Mouse (Mus musculus) intestine, postnatal 0 days (tissue): ENCODE data around the gene Magi2. TPM values are rescaled to one million over a fixed set of nuclear protein-coding genes. Genes with fewer than 3 reads are reported as not detected.

ENCODE experiments used
- ATAC-seq: fragments of 200-750 bp; cut with Nextera tagmentation; 2 replicates; pipeline ENCODE4 v1.8.0; 2017; ENCODE audit warnings: mild to moderate bottlenecking, moderate TSS enrichment, moderate library complexity
- H3K27ac ChIP-seq: fragments of 300-500 bp; sonication (generic); 2 replicates; pipeline ENCODE4 v1.5.1; 2014; ENCODE audit warnings: mild to moderate bottlenecking, low read depth, low read length, moderate library complexity
- H3K27me3 ChIP-seq: fragments of 300-500 bp; sonication (generic); replicated peaks from 2 replicates; pipeline ENCODE4 v1.6.1; 2014; ENCODE audit warnings: low read length, mixed read lengths; ENCODE audit not compliant: control insufficient read depth, insufficient read depth
- H3K36me3 ChIP-seq: fragments of 300-500 bp; sonication (generic); 2 replicates; pipeline ENCODE4 v1.6.1; 2014; ENCODE audit warnings: mild to moderate bottlenecking, moderate library complexity; ENCODE audit not compliant: control insufficient read depth, insufficient read depth
- H3K4me1 ChIP-seq: fragments of 300-500 bp; sonication (generic); replicated peaks from 2 replicates; pipeline ENCODE4 v1.6.1; 2014; ENCODE audit warnings: antibody characterized with exemption, low read length, mixed read lengths; ENCODE audit not compliant: control insufficient read depth, insufficient read depth
- H3K4me2 ChIP-seq: fragments of 300-500 bp; sonication (generic); replicated peaks from 2 replicates; pipeline ENCODE4 v1.6.1; 2014; ENCODE audit warnings: low read depth, mild to moderate bottlenecking, moderate library complexity
- H3K4me3 ChIP-seq: fragments of 300-500 bp; sonication (generic); 2 replicates; pipeline ENCODE4 v1.5.1; 2014; ENCODE audit warnings: low read depth, low read length
- H3K9ac ChIP-seq: fragments of 300-500 bp; sonication (generic); 2 replicates; pipeline ENCODE4 v1.6.1; 2014; ENCODE audit warnings: mild to moderate bottlenecking, low read depth, low read length
- H3K9me3 ChIP-seq: fragments of 300-500 bp; sonication (generic); 2 replicates; pipeline ENCODE4 v1.6.1; 2016; ENCODE audit warnings: mixed run types; ENCODE audit not compliant: control insufficient read depth
- CTCF ChIP-seq: sonication (generic); IDR thresholded peaks from 2 replicates; pipeline ENCODE4 v1.5.1; 2016; ENCODE audit warnings: low read depth, mild to moderate bottlenecking, control low read depth, antibody characterized with exemption, moderate library complexity
- WGBS: fragments of 180-500 bp; shearing (Covaris S2); extraction: QIAGEN DNeasy Blood & Tissue Kit; methylation state at CpG from one replicate; pipeline ENCODE4 v1.1.7; 2014; 5-methylcytosine and 5-hydroxymethylcytosine counted together
- polyA plus RNA-seq: library from polyadenylated mRNA; unstranded; fragments of >200 nt; fragmentation: Nextera tagmentation; extraction: Ambion mirVana; gene quantifications from 2 replicates; pipeline ENCODE4 v1.2.1, GENCODE M21; 2015

The Magi2 gene
- polyA plus RNA-seq, 1 experiment from 2014 or later, result 1.0 TPM

DNA sequence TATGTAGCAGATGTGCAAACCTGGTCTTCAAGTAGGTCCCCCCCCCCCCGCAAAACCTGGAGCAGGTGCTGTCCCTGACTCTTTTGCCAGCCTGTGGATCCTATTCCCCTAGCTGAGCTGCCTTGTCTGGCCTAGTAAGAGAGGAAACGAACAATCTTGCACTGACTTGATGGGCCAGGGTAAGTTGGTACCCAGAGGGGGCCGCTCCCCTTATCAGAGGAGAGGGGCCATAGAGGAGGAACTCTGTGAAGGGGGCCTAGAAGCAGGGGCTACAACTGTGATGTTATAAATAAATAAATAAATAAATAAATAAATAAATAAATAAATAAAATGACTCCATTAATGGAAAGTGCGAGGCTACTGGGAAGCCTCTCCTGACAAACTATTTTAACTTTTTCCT lies 848.0 kb downstream of the Magi2 start:
- H3K4me3 ChIP-seq, result no peak overlapping the region
- no peaks in the 10 kb centered on the region for H3K4me1 ChIP-seq
- ATAC-seq, result no peak
- H3K9ac ChIP-seq, result no peak overlapping the region
- no peaks in the 10 kb centered on the region for H3K9me3 ChIP-seq
- TF ChIP-seq CTCF, result no peak
- H3K27me3 ChIP-seq, result no peaks in the 10 kb centered on the region
- 94% methylated on average over 4 of the region's 4 CpGs for WGBS
- H3K36me3 ChIP-seq, result no peaks in the 10 kb centered on the region
- no peak overlapping the region for H3K4me2 ChIP-seq
- H3K27ac ChIP-seq, result no peak overlapping the region

DNA sequence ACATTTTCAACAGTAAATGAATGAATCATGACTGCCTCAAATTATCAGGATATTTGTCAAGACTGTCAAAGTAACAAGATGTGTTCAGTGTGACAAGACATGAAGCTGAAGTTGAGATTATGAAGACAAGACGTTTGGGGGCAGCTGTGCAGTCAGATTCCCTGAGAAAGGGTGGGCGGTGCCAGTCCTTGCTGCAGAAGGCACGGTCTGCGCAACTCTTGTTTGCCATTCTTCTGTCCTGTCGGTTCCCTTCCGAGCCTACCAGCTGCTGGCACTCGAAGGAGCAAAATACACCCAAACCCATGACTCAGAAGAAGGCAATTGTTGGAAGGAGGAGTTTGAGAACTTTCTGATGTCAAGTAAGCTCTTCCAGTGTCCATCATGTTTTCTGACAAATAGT lies 852.1 kb downstream of the Magi2 start:
- Histone ChIP-seq H3K4me2 (no peak overlapping the region), H3K27me3 (no peaks in the 10 kb centered on the region), H3K9me3 (no peaks in the 10 kb centered on the region), H3K36me3 (no peaks in the 10 kb centered on the region), H3K4me3 (no peak overlapping the region), H3K9ac (no peak overlapping the region), H3K4me1 (no peaks in the 10 kb centered on the region), H3K27ac (no peak overlapping the region)
- ATAC-seq, result no peak
- 69% methylated on average over 7 of the region's 7 CpGs for WGBS
- TF ChIP-seq CTCF, result no peak

DNA sequence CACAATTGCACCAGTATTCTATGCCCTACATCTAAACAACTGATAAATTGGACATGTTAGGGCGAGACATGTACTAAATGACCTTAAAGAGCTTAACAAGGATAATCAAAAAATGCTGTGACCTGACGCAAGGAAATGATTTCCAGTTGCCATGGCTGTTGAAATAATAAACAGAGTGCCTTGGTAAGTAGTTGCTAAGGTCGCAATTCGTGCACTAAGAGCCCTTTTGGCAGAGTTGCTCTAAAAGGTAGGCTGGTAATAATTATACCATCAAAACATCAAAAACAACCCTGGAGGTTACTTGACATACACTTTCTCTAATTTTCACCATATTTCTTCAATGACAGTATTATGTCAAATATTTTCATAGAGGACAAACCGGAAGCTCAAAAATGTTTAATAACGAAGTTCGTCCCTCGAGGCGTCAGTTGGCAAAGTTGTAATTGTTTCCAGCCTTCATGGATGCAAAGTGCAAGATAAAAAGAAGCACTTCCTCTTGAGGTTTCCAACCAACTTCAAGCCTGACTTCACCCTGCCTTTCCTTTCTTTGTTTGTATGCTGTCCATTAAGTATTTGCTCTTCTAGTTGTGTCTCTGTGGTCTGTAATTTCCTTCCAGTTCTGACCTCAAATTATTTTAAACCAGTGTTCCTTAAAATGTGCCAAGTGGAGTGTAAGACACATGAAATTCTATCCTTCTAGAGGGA lies 853.9 kb downstream of the Magi2 start:
- ATAC-seq, result no peak
- TF ChIP-seq CTCF, result no peak
- Histone ChIP-seq H3K36me3 (no peaks in the 10 kb centered on the region), H3K27ac (no peak overlapping the region), H3K9me3 (no peaks in the 10 kb centered on the region), H3K4me3 (no peak overlapping the region), H3K27me3 (no peaks in the 10 kb centered on the region), H3K4me2 (no peak overlapping the region), H3K4me1 (no peaks in the 10 kb centered on the region), H3K9ac (no peak overlapping the region)
- whole genome bisulfite sequencing, result 81% methylated on average over 9 of the region's 9 CpGs

DNA sequence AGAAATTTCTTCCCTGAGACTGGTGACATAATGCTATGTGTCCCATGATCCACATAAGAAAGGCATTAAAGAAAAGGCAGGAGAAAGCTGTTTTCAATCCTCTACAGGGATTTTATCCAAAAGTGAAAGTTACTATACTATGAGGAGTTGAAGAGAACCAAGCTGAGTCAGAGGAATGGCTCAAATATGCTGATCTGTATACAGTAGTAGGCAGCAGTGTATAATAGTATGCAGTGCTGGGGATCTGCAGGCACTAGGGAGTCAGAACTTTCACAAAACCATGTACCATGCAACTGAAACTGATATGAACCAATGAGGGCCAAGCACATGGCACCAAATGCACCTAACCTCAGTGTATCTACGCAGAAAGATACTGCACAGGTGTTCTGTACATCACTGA lies 855.5 kb downstream of the Magi2 start:
- Histone ChIP-seq H3K4me1 (no peaks in the 10 kb centered on the region), H3K27ac (no peak overlapping the region), H3K9ac (no peak overlapping the region), H3K9me3 (no peaks in the 10 kb centered on the region), H3K4me2 (no peak overlapping the region), H3K4me3 (no peak overlapping the region), H3K27me3 (no peaks in the 10 kb centered on the region), H3K36me3 (no peaks in the 10 kb centered on the region)
- 91% methylated on average over 1 of the region's 1 CpGs for WGBS
- TF ChIP-seq CTCF, result no peak
- no peak for ATAC-seq

DNA sequence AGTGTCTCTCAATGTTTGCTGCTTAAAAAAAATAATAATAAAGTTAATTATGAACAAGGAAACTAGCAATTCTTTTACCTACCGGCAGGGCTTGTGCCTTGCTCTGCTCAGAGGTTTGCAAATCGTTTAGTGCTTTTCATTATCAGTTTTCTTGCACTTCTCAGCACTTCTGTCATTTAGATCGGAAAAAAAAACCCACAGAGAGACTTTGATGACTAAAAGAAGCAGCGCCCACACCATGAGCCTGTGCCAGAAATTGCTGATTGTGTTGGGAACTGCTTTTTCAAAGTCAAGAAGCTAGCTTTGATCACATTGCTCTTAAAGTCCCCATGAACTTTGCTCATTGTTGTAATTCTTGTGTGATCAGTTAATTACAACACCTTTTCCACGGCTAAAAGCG lies 860.2 kb downstream of the Magi2 start:
- no peak for TF ChIP-seq CTCF

DNA sequence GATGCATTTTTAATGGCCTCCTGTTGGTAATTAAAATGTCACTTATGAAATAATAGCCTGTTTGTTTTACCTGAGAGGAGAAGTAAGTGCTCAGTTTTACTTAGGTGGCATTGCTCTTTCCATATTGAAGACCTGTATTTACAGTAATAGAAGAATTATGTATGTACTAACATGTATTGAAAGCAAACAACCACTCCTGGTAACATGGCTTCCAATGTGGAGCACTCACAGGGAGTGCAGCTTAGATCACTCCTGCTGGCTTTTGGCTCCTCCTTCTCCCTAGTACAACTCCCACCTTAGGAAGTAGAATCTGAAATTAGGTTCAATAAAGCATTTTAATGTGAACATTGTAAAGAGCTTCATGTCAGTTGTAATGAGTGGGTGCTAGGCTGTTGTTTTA lies 877.0 kb downstream of the Magi2 start:
- no peak for ATAC-seq
- no peak for TF ChIP-seq CTCF

More for the DNA sequence above, 860.2 kb downstream of the Magi2 start:
- no peak overlapping the region for H3K27ac ChIP-seq
- H3K4me3 ChIP-seq, result no peak overlapping the region
- H3K9ac ChIP-seq, result no peak overlapping the region
- no peaks in the 10 kb centered on the region for H3K4me1 ChIP-seq
- no peak overlapping the region for H3K4me2 ChIP-seq
- H3K9me3 ChIP-seq, result no peaks in the 10 kb centered on the region
- 53% methylated on average over 6 of the region's 6 CpGs for WGBS
- no peaks in the 10 kb centered on the region for H3K27me3 ChIP-seq
- no peaks in the 10 kb centered on the region for H3K36me3 ChIP-seq
- no peak for ATAC-seq

DNA sequence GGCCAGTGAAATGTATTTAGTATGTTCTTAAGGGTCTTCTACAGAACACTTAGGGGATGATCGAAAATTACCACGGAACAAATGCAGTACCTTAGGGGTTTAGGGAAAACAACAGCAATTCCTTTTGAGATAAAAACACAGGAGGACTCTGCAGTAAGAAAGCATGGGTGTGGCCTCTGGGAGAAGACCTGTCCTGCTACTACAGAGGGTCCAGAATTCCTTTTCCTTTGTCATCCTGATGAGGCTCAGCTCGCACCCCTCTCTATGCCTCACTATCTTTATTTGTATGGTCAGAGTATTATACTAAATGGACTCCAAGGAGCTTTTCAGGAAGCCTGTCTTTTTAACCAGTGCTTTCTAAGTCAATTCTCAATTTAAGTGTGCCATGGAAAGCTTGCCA lies 877.7 kb downstream of the Magi2 start:
- Histone ChIP-seq H3K4me2 (no peak overlapping the region), H3K27me3 (no peaks in the 10 kb centered on the region), H3K9me3 (no peaks in the 10 kb centered on the region), H3K4me3 (no peak overlapping the region), H3K27ac (no peak overlapping the region), H3K4me1 (no peaks in the 10 kb centered on the region), H3K36me3 (no peaks in the 10 kb centered on the region), H3K9ac (no peak overlapping the region)
- 48% methylated on average over 3 of the region's 3 CpGs for WGBS
- ATAC-seq, result no peak
- no peak for TF ChIP-seq CTCF

More for the DNA sequence above, 877.0 kb downstream of the Magi2 start:
- no peaks in the 10 kb centered on the region for H3K27me3 ChIP-seq
- no peak overlapping the region for H3K9ac ChIP-seq
- no peaks in the 10 kb centered on the region for H3K36me3 ChIP-seq
- no peak overlapping the region for H3K27ac ChIP-seq
- no peaks in the 10 kb centered on the region for H3K4me1 ChIP-seq
- no peak overlapping the region for H3K4me3 ChIP-seq
- H3K4me2 ChIP-seq, result no peak overlapping the region
- H3K9me3 ChIP-seq, result no peaks in the 10 kb centered on the region
